Mouse (Mus musculus): ENCODE results near the gene Myt1l. TPM values are rescaled to one million over a fixed set of nuclear protein-coding genes. Genes with fewer than 3 reads are reported as not detected.

Myt1l gene
- polyA plus RNA-seq, 1 experiment from 2014 or later = 0.18 TPM

DNA sequence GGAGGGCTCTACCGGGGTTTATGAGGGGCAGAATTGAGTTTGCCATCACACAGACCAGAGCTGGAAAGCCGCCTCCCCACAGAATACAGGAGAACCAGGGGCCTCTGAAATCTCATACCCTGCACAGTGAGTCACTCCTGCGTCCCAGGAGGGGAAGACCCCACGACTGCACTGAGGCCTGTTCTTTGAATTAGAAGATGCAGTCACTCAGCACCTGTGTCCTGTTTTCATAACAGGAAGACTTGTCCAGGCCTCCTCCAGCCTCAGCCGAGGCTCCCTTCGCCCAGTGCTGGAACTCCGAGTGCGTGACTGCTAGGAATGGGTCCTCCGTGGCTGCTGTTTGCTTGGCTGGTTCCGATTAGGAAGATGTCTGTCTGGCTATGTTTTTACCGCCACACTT is 425.8 kb downstream of the Myt1l start:
- Histone ChIP-seq H3K4me1 (replicated peaks; ENCODE audit: control insufficient read depth, insufficient read depth, low read length) (peaks cover 38% of the 10 kb centered on the region), H3K27ac (ENCODE audit: low read length) (peak overlapping the region; percentile 23; the same call in 1 of the 2 replicates), H3K9me3 (ENCODE audit: control insufficient read depth, low read length) (no peaks in the 10 kb centered on the region), H3K4me2 (ENCODE audit: low read depth, low read length) (no peak overlapping the region), H3K27me3 (ENCODE audit: control insufficient read depth, insufficient read depth, low read depth, low read length) (no peaks in the 10 kb centered on the region), H3K36me3 (ENCODE audit: control insufficient read depth, insufficient read depth, low read length) (no peaks in the 10 kb centered on the region), H3K4me3 (ENCODE audit: low read length) (no peak overlapping the region), H3K9ac (ENCODE audit: low read length) (no peak overlapping the region)
- ATAC-seq (ENCODE audit: low read depth) = no peak
- WGBS = 60% methylated on average over 11 of the region's 11 CpGs

DNA sequence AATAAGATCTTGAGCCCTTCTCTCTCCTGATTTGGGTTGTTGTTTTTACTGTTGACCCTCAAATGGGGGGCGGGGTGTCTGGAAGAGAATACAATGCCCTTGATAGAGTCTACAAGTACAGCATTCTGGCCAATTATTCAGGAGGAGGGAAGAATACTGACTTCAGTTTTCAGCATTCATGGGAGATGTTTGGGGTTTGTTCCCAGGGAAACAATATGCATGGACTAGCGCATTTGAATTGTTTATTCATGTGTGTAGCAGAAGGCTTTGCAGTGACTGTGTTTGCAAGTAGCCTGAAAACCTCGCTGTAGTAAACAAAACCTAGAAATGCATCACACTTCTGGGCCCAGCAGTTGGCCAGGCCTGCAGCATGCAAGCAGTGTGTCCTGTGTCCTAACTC is 426.3 kb downstream of the Myt1l start:
- Histone ChIP-seq H3K4me3 (ENCODE audit: low read length) (no peak overlapping the region), H3K27me3 (ENCODE audit: control insufficient read depth, insufficient read depth, low read depth, low read length) (no peaks in the 10 kb centered on the region), H3K4me2 (ENCODE audit: low read depth, low read length) (no peak overlapping the region), H3K36me3 (ENCODE audit: control insufficient read depth, insufficient read depth, low read length) (no peaks in the 10 kb centered on the region), H3K4me1 (replicated peaks; ENCODE audit: control insufficient read depth, insufficient read depth, low read length) (peaks cover 37% of the 10 kb centered on the region), H3K9me3 (ENCODE audit: control insufficient read depth, low read length) (no peaks in the 10 kb centered on the region), H3K27ac (ENCODE audit: low read length) (peak overlapping the region; percentile 23; the same call in 1 of the 2 replicates), H3K9ac (ENCODE audit: low read length) (no peak overlapping the region)
- ATAC-seq (ENCODE audit: low read depth) = no peak
- 68% methylated on average over 3 of the region's 3 CpGs for WGBS

DNA sequence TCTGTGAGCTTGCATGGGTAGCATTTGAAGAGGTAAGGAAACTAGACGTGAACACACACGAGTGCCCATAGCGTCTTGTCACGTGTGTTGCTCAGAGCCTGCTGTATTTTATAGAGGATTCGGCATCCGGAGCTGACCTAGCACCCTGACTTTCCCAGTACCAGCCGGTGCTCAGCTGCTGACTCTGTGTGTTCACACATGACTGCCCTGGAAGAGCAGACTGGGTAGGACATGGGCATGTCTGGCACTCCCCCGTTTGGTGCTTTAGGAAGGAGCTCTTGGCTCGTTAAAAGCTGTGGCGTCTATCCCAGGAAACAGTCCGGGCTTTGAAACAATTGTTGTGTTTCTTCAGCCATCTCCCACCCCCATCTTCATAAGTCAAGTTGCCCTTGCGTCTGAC is 428.8 kb downstream of the Myt1l start:
- Histone ChIP-seq H3K27me3 (ENCODE audit: control insufficient read depth, insufficient read depth, low read depth, low read length) (no peaks in the 10 kb centered on the region), H3K4me2 (ENCODE audit: low read depth, low read length) (no peak overlapping the region), H3K27ac (ENCODE audit: low read length) (no peak overlapping the region), H3K4me1 (replicated peaks; ENCODE audit: control insufficient read depth, insufficient read depth, low read length) (peaks cover 21% of the 10 kb centered on the region), H3K9ac (ENCODE audit: low read length) (no peak overlapping the region), H3K9me3 (ENCODE audit: control insufficient read depth, low read length) (no peaks in the 10 kb centered on the region), H3K36me3 (ENCODE audit: control insufficient read depth, insufficient read depth, low read length) (no peaks in the 10 kb centered on the region), H3K4me3 (ENCODE audit: low read length) (no peak overlapping the region)
- ATAC-seq (ENCODE audit: low read depth) = no peak
- 78% methylated on average over 12 of the region's 12 CpGs for WGBS

DNA sequence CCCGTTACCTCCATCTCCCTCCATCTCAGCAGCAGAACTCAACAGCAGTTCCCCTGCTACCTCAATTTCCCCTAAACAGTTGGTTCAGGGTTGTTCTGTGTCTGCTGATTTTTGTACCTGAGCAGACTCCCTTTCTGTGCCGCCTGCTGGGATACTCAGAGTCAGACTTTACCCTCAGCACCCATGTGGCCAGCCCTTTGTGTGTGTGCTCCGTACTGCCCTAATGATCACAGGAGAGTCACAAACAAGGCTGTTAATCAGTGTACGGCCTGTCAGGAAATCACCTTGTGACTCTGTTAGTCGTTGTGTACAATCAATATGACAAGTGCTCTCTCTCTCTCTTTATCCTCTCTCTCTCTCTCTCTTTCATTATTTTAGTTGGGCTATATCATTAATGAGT is 430.5 kb downstream of the Myt1l start:
- no peak overlapping the region for H3K4me3 ChIP-seq (ENCODE audit: low read length)
- H3K4me2 ChIP-seq (ENCODE audit: low read depth, low read length) = no peak overlapping the region
- 77% methylated on average over 5 of the region's 5 CpGs for WGBS
- no peak overlapping the region for H3K9ac ChIP-seq (ENCODE audit: low read length)
- H3K4me1 ChIP-seq (replicated peaks; ENCODE audit: control insufficient read depth, insufficient read depth, low read length) = peaks cover 12% of the 10 kb centered on the region
- H3K9me3 ChIP-seq (ENCODE audit: control insufficient read depth, low read length) = no peaks in the 10 kb centered on the region
- no peaks in the 10 kb centered on the region for H3K36me3 ChIP-seq (ENCODE audit: control insufficient read depth, insufficient read depth, low read length)
- no peak for ATAC-seq (ENCODE audit: low read depth)
- no peak overlapping the region for H3K27ac ChIP-seq (ENCODE audit: low read length)
- H3K27me3 ChIP-seq (ENCODE audit: control insufficient read depth, insufficient read depth, low read depth, low read length) = no peaks in the 10 kb centered on the region

DNA sequence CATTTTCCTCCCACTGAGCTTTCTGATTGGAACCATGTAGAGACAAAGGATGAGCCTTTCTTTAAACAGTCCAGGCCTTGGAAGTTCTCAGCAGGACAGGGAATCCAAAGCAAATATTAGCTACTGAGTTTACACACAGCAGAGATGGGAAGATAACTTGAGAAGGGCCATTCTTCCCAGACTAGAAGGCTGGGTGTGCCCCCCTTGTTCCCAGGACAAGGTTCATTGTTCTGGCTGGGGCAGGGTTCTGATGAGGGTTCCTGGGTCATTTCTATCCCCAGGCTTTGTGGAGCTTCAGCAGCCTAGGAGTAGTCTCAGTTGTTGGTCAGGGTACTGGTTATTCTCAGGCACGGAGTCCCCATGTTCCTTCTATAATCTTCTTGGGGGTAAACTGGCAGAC is 432.9 kb downstream of the Myt1l start:
- peaks cover 6% of the 10 kb centered on the region; the same call in 1 of the 2 replicates for H3K4me1 ChIP-seq (replicated peaks; ENCODE audit: control insufficient read depth, insufficient read depth, low read length)
- no peak for ATAC-seq (ENCODE audit: low read depth)
- H3K4me3 ChIP-seq (ENCODE audit: low read length) = no peak overlapping the region
- 64% methylated on average over 1 of the region's 1 CpGs for WGBS
- H3K9ac ChIP-seq (ENCODE audit: low read length) = no peak overlapping the region
- H3K27ac ChIP-seq (ENCODE audit: low read length) = no peak overlapping the region
- no peaks in the 10 kb centered on the region for H3K9me3 ChIP-seq (ENCODE audit: control insufficient read depth, low read length)
- no peaks in the 10 kb centered on the region for H3K36me3 ChIP-seq (ENCODE audit: control insufficient read depth, insufficient read depth, low read length)
- H3K27me3 ChIP-seq (ENCODE audit: control insufficient read depth, insufficient read depth, low read depth, low read length) = no peaks in the 10 kb centered on the region
- H3K4me2 ChIP-seq (ENCODE audit: low read depth, low read length) = no peak overlapping the region

DNA sequence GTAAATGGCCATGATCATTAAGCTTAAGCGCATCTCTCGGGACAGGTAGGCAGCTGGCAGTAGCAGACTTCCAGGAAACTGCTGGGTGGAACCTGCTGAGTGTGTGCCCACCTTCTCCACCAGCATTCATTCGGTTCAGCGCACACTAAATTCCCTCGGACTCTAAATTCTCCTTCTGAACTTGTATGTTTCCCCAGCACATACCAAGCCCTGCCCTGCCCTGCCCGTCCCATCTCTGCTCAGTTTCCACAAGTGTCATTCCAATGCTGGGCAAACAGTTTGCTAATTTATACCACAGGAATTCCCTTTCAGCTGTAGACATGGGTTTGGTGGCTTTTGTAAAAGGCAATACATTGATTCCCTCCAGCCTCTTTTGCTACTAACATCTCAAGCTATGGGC is 436.8 kb downstream of the Myt1l start:
- Histone ChIP-seq H3K36me3 (ENCODE audit: control insufficient read depth, insufficient read depth, low read length) (no peaks in the 10 kb centered on the region), H3K9me3 (ENCODE audit: control insufficient read depth, low read length) (no peaks in the 10 kb centered on the region), H3K27ac (ENCODE audit: low read length) (peak overlapping the region; percentile 56), H3K4me3 (ENCODE audit: low read length) (no peak overlapping the region), H3K27me3 (ENCODE audit: control insufficient read depth, insufficient read depth, low read depth, low read length) (no peaks in the 10 kb centered on the region), H3K9ac (ENCODE audit: low read length) (no peak overlapping the region), H3K4me1 (replicated peaks; ENCODE audit: control insufficient read depth, insufficient read depth, low read length) (peaks cover 6% of the 10 kb centered on the region; the same call in 1 of the 2 replicates), H3K4me2 (ENCODE audit: low read depth, low read length) (no peak overlapping the region)
- WGBS = 61% methylated on average over 6 of the region's 6 CpGs
- peak; percentile 85 for ATAC-seq (ENCODE audit: low read depth)

DNA sequence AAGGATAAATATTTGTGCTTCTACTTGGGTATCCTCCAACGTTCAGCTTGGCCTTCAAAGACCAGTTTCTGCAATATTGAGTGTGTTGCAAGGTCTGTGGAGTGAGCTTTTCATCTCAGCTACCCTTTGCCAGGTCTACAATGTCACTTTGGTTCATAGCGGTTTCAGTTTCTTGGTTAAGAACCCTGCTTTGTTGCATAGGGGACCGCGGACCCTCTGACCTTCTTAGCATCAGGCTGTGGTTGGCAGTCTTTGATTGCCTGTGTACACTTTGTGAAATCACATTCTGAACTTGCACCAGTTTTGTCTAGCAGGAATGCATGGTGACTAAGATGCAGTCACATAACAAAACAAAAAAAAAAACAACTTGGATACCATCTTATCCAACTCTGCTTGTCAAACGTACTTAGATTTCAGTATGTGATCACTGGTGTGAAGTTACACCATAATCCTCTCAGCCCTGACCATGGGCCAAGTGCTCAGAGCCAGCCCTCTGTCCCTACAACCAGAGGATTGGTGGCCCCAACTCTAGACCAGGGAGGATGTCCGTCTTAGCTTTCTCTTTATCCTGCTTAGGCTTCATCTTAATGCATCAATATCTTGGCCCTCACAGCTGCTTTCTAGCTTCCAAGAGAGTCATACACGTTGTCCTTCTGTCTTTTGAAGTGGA is 443.7 kb downstream of the Myt1l start:
- no peak overlapping the region for H3K4me3 ChIP-seq (ENCODE audit: low read length)
- H3K36me3 ChIP-seq (ENCODE audit: control insufficient read depth, insufficient read depth, low read length) = peaks cover 6% of the 10 kb centered on the region; the same call in 1 of the 2 replicates
- no peak for ATAC-seq (ENCODE audit: low read depth)
- H3K9me3 ChIP-seq (ENCODE audit: control insufficient read depth, low read length) = no peaks in the 10 kb centered on the region
- H3K27ac ChIP-seq (ENCODE audit: low read length) = 0 out of 2 replicates have a peak overlapping the region, but pooled peaks have one; percentile 23
- 64% methylated on average over 7 of the region's 7 CpGs for WGBS
- H3K4me2 ChIP-seq (ENCODE audit: low read depth, low read length) = no peak overlapping the region
- H3K9ac ChIP-seq (ENCODE audit: low read length) = no peak overlapping the region
- H3K4me1 ChIP-seq (replicated peaks; ENCODE audit: control insufficient read depth, insufficient read depth, low read length) = no peaks in the 10 kb centered on the region
- no peaks in the 10 kb centered on the region for H3K27me3 ChIP-seq (ENCODE audit: control insufficient read depth, insufficient read depth, low read depth, low read length)

DNA sequence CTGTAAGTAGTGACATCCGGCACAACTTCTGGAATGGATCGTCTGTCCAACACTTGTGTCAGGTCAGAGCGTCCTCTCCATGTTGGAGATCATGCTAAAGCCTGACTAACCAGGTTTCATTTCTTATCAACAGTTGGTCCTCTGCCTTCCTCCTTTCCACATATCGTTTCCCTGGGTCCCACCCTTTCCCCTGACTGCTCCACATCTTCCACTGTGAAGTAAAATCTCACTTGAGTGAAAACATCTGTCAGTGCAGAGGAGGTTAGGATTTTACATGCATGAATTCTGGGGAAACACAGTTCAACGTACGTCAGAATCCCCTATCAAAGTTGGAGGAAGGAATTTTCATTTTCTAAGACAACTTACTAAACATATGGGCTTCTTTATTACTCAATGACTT is 444.3 kb downstream of the Myt1l start:
- 58% methylated on average over 6 of the region's 6 CpGs for WGBS

More for the DNA sequence above, 444.3 kb downstream of the Myt1l start:
- no peak overlapping the region for H3K9ac ChIP-seq (ENCODE audit: low read length)
- no peaks in the 10 kb centered on the region for H3K4me1 ChIP-seq (replicated peaks; ENCODE audit: control insufficient read depth, insufficient read depth, low read length)
- no peaks in the 10 kb centered on the region for H3K9me3 ChIP-seq (ENCODE audit: control insufficient read depth, low read length)
- no peak overlapping the region for H3K4me3 ChIP-seq (ENCODE audit: low read length)
- H3K27ac ChIP-seq (ENCODE audit: low read length) = no peak overlapping the region
- no peak for ATAC-seq (ENCODE audit: low read depth)
- H3K27me3 ChIP-seq (ENCODE audit: control insufficient read depth, insufficient read depth, low read depth, low read length) = no peaks in the 10 kb centered on the region
- no peak overlapping the region for H3K4me2 ChIP-seq (ENCODE audit: low read depth, low read length)
- peaks cover 6% of the 10 kb centered on the region; the same call in 1 of the 2 replicates for H3K36me3 ChIP-seq (ENCODE audit: control insufficient read depth, insufficient read depth, low read length)
